Mouse (Mus musculus): ENCODE data around the gene Fnbp4. TPM values are rescaled to one million over a fixed set of nuclear protein-coding genes. Genes with fewer than 3 reads are reported as not detected.

Gene Fnbp4
- polyA plus RNA-seq, 1 experiment from 2014 or later, result 117 TPM

GRCm38 (mm10) chr2:90745740-90746537 lies 769 bp downstream of the Fnbp4 start:
- peaks cover 37% of the 10 kb centered on the region for H3K36me3 ChIP-seq
- H3K27ac ChIP-seq, result peak overlapping the region; percentile 98
- WGBS, result under 1% methylated on average over 54 of the region's 54 CpGs
- no peaks in the 10 kb centered on the region for H3K9me3 ChIP-seq (replicated peaks)
- peak overlapping the region; percentile 98 for H3K4me3 ChIP-seq (replicated peaks)
- H3K27me3 ChIP-seq, result no peaks in the 10 kb centered on the region
- peak; percentile 67 for ATAC-seq (replicated peaks; ENCODE audit: low FRiP score)
- peak overlapping the region; percentile 69 for H3K4me2 ChIP-seq
- peaks cover 31% of the 10 kb centered on the region for H3K4me1 ChIP-seq
- H3K9ac ChIP-seq, result peak overlapping the region; percentile 98

GRCm38 (mm10) chr2:90746538-90746865 lies 1.3 kb downstream of the Fnbp4 start:
- peaks cover 42% of the 10 kb centered on the region for H3K36me3 ChIP-seq
- ATAC-seq (replicated peaks; ENCODE audit: low FRiP score), result no peak
- H3K9me3 ChIP-seq (replicated peaks), result no peaks in the 10 kb centered on the region
- H3K4me3 ChIP-seq (replicated peaks), result peak overlapping the region; percentile 98
- 6% methylated on average over 4 of the region's 4 CpGs for WGBS
- peak overlapping the region; percentile 98 for H3K9ac ChIP-seq
- peak overlapping the region; percentile 98 for H3K27ac ChIP-seq
- H3K27me3 ChIP-seq, result no peaks in the 10 kb centered on the region
- peak overlapping the region; percentile 69 for H3K4me2 ChIP-seq
- H3K4me1 ChIP-seq, result peaks cover 31% of the 10 kb centered on the region

GRCm38 (mm10) chr2:90747131-90747530 lies 2.0 kb downstream of the Fnbp4 start:
- H3K4me2 ChIP-seq, result peak overlapping the region; percentile 69
- peak overlapping the region; percentile 98; the same call in 1 of the 2 replicates for H3K9ac ChIP-seq
- WGBS, result 90% methylated on average over 10 of the region's 10 CpGs
- H3K4me3 ChIP-seq (replicated peaks), result peak overlapping the region; percentile 98
- H3K36me3 ChIP-seq, result peaks cover 48% of the 10 kb centered on the region
- no peak for ATAC-seq (replicated peaks; ENCODE audit: low FRiP score)
- H3K27ac ChIP-seq, result no peak overlapping the region
- H3K27me3 ChIP-seq, result no peaks in the 10 kb centered on the region
- peaks cover 31% of the 10 kb centered on the region for H3K4me1 ChIP-seq
- no peaks in the 10 kb centered on the region for H3K9me3 ChIP-seq (replicated peaks)

GRCm38 (mm10) chr2:90749676-90750459 lies 4.7 kb downstream of the Fnbp4 start:
- no peak overlapping the region for H3K4me2 ChIP-seq
- no peak for ATAC-seq (replicated peaks; ENCODE audit: low FRiP score)
- no peaks in the 10 kb centered on the region for H3K9me3 ChIP-seq (replicated peaks)
- H3K36me3 ChIP-seq, result peaks cover 74% of the 10 kb centered on the region
- H3K27me3 ChIP-seq, result no peaks in the 10 kb centered on the region
- H3K4me1 ChIP-seq, result peaks cover 25% of the 10 kb centered on the region
- H3K27ac ChIP-seq, result no peak overlapping the region
- 82% methylated on average over 6 of the region's 6 CpGs for WGBS
- H3K4me3 ChIP-seq (replicated peaks), result no peak overlapping the region
- no peak overlapping the region for H3K9ac ChIP-seq

- Histone ChIP-seq H3K9me3 (replicated peaks) (no peaks in the 10 kb centered on the region), H3K4me2 (no peak overlapping the region), H3K36me3 (peaks cover 95% of the 10 kb centered on the region), H3K27ac (no peak overlapping the region), H3K4me3 (replicated peaks) (no peak overlapping the region), H3K27me3 (no peaks in the 10 kb centered on the region), H3K4me1 (peaks cover 12% of the 10 kb centered on the region), H3K9ac (no peak overlapping the region)
- no peak for ATAC-seq (replicated peaks; ENCODE audit: low FRiP score)
- 96% methylated on average over 2 of the region's 2 CpGs for WGBS
These were observed 8.4 kb downstream of the Fnbp4 start for GRCm38 (mm10) chr2:90753565-90753964.

GRCm38 (mm10) chr2:90754188-90754587 lies 9.0 kb downstream of the Fnbp4 start:
- ATAC-seq (replicated peaks; ENCODE audit: low FRiP score), result no peak
- Histone ChIP-seq H3K27ac (no peak overlapping the region), H3K36me3 (peaks cover 95% of the 10 kb centered on the region), H3K4me3 (replicated peaks) (no peak overlapping the region), H3K4me2 (no peak overlapping the region), H3K9ac (no peak overlapping the region), H3K27me3 (no peaks in the 10 kb centered on the region), H3K9me3 (replicated peaks) (no peaks in the 10 kb centered on the region), H3K4me1 (peaks cover 6% of the 10 kb centered on the region)
- 96% methylated on average over 3 of the region's 3 CpGs for whole genome bisulfite sequencing

- Histone ChIP-seq H3K9ac (no peak overlapping the region), H3K36me3 (peaks cover 94% of the 10 kb centered on the region), H3K9me3 (replicated peaks) (no peaks in the 10 kb centered on the region), H3K27ac (no peak overlapping the region), H3K4me2 (no peak overlapping the region), H3K27me3 (no peaks in the 10 kb centered on the region), H3K4me3 (replicated peaks) (no peak overlapping the region), H3K4me1 (no peaks in the 10 kb centered on the region)
- WGBS, result 89% methylated on average over 3 of the region's 3 CpGs
- ATAC-seq (replicated peaks; ENCODE audit: low FRiP score), result no peak
These were observed 20.0 kb downstream of the Fnbp4 start for GRCm38 (mm10) chr2:90765123-90765522.

GRCm38 (mm10) chr2:90781323-90781722 lies 36.2 kb downstream of the Fnbp4 start:
- H3K27me3 ChIP-seq, result peaks cover 8% of the 10 kb centered on the region; the same call in 1 of the 2 replicates
- 36% methylated on average over 3 of the region's 3 CpGs for WGBS
- H3K27ac ChIP-seq, result no peak overlapping the region
- H3K36me3 ChIP-seq, result peaks cover 49% of the 10 kb centered on the region
- H3K4me1 ChIP-seq, result peaks cover 16% of the 10 kb centered on the region
- no peak overlapping the region for H3K9ac ChIP-seq
- no peaks in the 10 kb centered on the region for H3K9me3 ChIP-seq (replicated peaks)
- no peak for ATAC-seq (replicated peaks; ENCODE audit: low FRiP score)
- no peak overlapping the region for H3K4me2 ChIP-seq
- H3K4me3 ChIP-seq (replicated peaks), result no peak overlapping the region

- Histone ChIP-seq H3K9me3 (replicated peaks) (no peaks in the 10 kb centered on the region), H3K4me2 (peak overlapping the region; percentile 83; the same call in 1 of the 2 replicates), H3K9ac (no peak overlapping the region), H3K4me1 (peaks cover 16% of the 10 kb centered on the region), H3K4me3 (replicated peaks) (no peak overlapping the region), H3K27me3 (peaks cover 8% of the 10 kb centered on the region; the same call in 1 of the 2 replicates), H3K27ac (peak overlapping the region; percentile 37; the same call in 1 of the 2 replicates), H3K36me3 (peaks cover 42% of the 10 kb centered on the region)
- no peak for ATAC-seq (replicated peaks; ENCODE audit: low FRiP score)
- 40% methylated on average over 2 of the region's 2 CpGs for WGBS
These were observed 36.8 kb downstream of the Fnbp4 start for GRCm38 (mm10) chr2:90781938-90782337.

- H3K27me3 ChIP-seq, result peaks cover 8% of the 10 kb centered on the region; the same call in 1 of the 2 replicates
- peak within 1 kb of the TSS; percentile 51 for H3K4me3 ChIP-seq (replicated peaks)
- H3K9ac ChIP-seq, result peak within 1 kb of the TSS; percentile 37
- peak within 1 kb of the TSS; percentile 37; the same call in 1 of the 2 replicates for H3K27ac ChIP-seq
- peak; percentile 80 for ATAC-seq (replicated peaks; ENCODE audit: low FRiP score)
- H3K36me3 ChIP-seq, result peaks cover 38% of the 10 kb centered on the region
- WGBS, result 3% methylated on average over 11 of the region's 11 CpGs
- no peaks in the 10 kb centered on the region for H3K9me3 ChIP-seq (replicated peaks)
- peak within 1 kb of the TSS; percentile 83 for H3K4me2 ChIP-seq
- peaks cover 16% of the 10 kb centered on the region for H3K4me1 ChIP-seq
These were observed 37.3 kb downstream of the Fnbp4 start, which contains the start of gene Agbl2 for GRCm38 (mm10) chr2:90782458-90782857. Agbl2 (plus strand) TSS chr2:90782727.

GRCm38 (mm10) chr2:90782901-90783486 lies 37.8 kb downstream of the Fnbp4 start:
- peaks cover 8% of the 10 kb centered on the region; the same call in 1 of the 2 replicates for H3K27me3 ChIP-seq

More at GRCm38 (mm10) chr2:90782901-90783486, 37.8 kb downstream of the Fnbp4 start:
- peak overlapping the region; percentile 83 for H3K4me2 ChIP-seq
- peaks cover 16% of the 10 kb centered on the region for H3K4me1 ChIP-seq
- no peak overlapping the region for H3K27ac ChIP-seq
- H3K4me3 ChIP-seq (replicated peaks), result peak overlapping the region; percentile 51
- H3K9ac ChIP-seq, result peak overlapping the region; percentile 37
- 1% methylated on average over 28 of the region's 29 CpGs for WGBS
- H3K9me3 ChIP-seq (replicated peaks), result no peaks in the 10 kb centered on the region
- ATAC-seq (replicated peaks; ENCODE audit: low FRiP score), result peak; percentile 75
- H3K36me3 ChIP-seq, result peaks cover 33% of the 10 kb centered on the region

All from kidney, embryonic 15.5 days (tissue).